Mouse (Mus musculus) brain, embryonic 18.5 days (tissue): ENCODE results near the gene Chn1.

Experiments used
- DNase-seq: peaks from one replicate; pipeline ENCODE4 v3.0.0-alpha.2; 2012; ENCODE audit warnings: low read depth, low spot score

Chn1 gene

DNA sequence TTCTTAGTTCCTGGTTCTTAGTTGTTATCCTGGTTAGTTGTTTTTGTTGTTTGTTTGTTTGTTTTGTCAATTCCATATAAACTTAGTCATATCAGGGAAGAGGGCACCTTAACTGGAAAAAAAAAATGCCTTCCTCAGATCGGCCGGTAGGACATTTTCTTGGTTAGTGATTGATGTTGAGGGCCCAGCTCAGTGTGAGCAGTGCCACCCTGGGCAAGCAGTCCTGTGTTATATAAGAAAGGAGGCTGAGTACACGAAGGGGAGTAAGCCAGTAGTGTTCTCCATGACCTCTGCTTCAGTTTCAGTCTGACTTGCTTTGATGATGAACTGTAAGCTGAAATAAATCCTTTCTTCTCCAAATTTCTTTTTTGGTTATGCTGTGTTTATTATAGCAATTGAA, 138.8 kb downstream of the Chn1 start:
- no peak for DNase-seq

- DNase-seq: no peak
Observed at GRCm38 (mm10) chr2:73631816-73632215, 143.3 kb downstream of the Chn1 start.

DNA sequence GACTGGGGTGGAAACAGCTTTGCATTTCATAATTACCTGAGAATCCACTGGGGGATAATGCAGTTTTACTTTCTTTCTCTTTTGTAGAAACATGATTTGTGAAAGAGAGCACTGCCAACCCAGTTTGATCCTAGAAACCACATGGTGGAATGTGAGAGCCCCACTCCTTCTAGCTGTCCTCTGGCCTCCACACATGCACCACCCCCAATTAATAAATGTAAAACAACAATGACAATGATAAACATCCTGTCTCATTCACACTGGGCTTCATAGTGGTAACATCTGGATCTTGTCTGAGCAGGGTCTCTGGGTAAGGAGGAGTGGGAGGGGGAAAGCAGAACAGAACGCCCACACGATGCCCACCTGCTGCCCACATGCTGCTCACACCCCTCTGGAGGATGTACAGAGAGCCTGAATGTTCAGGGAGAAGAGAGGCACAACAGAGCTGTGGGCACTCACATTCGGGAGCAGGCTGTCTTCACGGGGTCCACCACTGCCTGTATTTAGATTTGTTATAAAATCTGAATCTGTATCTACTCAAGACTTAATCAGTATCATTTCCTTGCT, 156.6 kb downstream of the Chn1 start:
- no peak for DNase-seq

DNA sequence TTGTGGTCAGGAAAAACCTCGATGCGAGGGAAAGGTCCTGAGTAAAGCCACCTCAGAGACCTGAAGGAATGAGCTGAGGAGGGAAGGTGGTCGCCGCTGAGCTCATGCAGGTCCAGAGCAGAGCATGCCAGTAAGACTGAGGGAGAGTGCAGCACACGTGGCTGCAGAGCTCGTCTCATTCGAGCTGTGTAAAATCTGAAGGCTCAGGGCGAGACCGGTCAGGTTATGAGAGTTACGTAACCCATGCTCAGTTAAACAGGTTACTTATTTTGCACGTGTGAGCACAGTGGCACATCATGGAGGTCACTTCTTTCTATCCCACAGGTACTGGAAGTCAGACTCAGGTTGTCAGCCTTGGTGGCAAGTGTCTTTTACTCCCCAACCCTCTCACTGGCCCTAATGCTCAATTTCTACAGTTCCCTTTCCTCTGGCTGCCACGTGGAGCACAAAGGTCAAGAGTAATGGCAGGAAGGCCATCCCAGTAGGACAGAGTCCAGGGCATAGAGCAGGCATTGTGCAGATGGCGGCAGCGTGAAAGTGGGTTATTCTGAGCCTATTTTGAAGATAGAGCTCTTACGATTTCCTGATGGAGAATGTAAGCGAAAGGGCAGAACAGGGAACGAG, 158.6 kb downstream of the Chn1 start:
- no peak for DNase-seq

DNA sequence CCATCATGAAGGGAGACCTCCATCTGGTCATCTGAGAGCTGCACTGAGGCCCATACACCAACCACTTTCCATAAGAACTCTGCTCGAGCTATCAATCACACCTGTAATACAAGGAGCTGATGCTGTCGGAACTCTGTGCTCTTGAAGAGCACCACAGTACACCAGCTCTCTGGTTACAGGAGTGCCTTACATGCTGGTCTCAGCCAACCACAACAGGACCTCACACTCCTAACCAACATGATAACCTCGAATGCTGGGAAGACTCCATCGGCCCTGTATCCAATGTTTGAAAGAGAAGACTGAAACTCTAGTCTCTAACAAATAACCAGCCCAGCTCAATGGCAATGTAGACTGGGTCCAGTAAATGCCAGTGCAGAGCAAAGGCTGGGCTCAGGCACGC, 159.7 kb downstream of the Chn1 start:
- DNase-seq: no peak

DNA sequence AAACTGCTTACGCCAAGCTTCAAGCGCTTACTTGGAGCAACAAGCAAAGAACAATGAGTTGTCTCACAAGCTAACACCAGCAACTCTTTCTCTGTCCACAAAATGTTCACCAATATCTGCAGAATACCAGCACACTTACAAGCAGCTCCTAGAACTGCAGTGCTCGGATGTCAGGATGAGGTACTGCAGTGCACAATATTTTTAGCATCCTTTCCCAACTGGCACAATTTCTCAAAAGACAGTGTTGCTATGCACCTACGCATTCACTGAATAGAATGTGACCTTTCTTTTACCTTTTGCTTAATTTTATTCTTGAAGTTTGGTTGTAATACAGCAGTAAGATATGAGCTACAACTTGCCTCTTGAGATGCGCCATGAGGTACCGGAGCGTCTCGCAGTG, 160.8 kb downstream of the Chn1 start:
- no peak for DNase-seq

GRCm38 (mm10) chr2:73612941-73613340, 162.2 kb downstream of the Chn1 start:
- DNase-seq: no peak

DNA sequence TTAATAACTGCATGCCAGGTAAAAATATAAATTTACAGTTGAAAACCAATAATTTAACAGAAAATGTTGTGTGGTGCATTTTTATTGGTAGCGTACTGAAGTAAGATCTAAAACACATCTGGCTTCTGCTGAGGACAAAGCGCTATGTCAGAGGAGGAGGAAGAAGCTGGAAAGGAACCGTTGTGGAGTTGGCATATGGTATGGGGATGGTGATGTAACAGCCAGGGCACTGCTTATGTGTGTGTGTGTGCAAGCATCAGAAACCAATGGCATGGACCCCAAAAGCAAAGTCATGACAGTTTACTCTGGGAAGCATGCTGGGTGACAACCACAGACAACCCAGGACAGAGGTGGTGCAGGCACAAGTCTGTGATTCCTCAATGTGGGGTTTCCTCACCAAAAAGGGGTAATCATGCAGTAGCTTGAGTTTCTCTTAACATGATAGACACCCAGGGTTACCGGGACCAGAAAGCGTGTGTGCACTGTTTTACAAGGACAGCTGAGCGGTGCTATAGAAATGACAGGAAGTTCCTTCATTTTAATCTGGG, 162.7 kb downstream of the Chn1 start:
- DNase-seq: no peak

DNA sequence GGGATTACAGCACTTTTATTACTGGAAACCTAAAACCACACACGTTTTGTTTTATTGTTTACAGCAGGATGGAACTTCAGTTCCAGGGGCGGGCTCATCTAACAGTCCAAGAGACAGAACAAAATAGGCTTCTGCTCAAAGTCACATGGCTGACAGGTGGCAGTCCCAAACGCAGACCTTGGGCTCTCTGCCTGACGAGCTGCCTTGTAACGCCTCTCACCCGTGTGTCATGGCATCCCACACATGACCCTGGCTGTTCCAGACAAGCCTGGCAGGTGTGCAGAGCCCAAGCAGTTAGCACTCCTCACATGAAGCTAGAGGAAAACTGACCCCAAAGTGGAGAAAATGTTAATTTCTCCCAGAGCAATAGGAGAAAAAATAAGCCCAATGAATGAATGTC, 163.3 kb downstream of the Chn1 start:
- DNase-seq: no peak

DNA sequence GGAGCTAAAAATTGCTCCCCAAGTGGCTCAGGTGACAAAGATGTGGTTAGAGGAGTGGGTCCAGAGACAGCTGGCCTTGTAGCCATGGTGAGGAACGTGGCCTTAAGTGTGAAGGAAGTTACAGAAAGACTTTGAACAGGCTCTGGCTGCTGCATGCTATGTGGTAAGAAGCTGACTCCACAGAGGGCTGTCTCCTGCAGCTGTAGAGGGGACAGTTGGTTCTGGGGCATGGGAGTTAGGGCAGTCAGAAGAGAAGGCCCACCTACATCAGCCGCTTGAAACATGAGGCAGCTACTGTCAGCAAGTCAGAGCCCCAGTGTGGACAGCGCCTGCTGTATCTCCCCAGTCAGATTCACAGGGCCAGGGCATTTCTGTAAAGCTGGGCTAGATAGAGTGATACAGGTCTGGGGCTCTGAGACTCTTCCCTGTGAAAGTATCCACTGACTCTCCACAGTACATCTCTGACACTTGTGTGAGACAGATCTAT, 165.4 kb downstream of the Chn1 start:
- no peak for DNase-seq

GRCm38 (mm10) chr2:73609067-73609723, 166.0 kb downstream of the Chn1 start:
- DNase-seq: no peak

- no peak for DNase-seq
Observed at GRCm38 (mm10) chr2:73608391-73608790, 166.8 kb downstream of the Chn1 start.

DNA sequence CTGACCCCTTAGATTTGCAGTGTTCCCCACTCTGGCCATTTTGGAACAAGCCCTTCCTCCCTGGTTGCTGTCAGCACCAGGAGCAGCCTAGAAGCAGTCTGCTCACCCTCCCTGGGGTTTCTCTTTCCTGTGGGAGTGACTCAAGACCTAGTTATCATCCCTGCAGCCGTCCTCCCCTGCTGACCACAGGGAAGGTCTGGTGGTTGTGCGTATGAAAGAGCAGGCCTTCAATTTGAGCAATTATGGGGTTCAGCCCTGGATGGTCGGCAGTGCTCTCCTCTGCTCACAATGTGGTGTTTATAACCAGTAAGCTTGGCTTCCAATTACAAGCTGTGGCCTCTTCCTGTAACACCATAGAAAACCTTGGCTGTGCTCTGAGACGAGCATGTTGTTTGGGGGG, 167.5 kb downstream of the Chn1 start:
- no peak for DNase-seq

DNA sequence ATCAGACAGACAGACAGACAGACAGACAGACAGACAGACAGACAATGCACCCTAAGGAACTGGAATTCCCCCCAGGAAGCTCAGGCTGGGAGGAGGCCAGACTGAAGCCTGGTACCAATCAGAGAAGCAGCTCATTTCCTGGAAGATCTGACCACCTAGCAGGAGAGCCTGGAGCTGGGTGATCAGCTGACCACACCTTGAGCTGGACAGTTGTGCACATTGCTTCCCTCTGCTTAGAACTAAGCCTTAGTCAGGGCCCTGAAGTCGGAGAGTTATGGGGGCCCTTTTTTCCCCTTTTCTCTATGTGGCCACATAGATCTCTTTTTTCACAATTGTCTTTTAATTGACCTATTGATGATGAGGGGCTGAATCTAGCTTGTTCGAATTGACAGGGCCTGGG, 168.0 kb downstream of the Chn1 start:
- no peak for DNase-seq

- DNase-seq: no peak
Observed at GRCm38 (mm10) chr2:73606616-73607015, 168.5 kb downstream of the Chn1 start.

GRCm38 (mm10) chr2:73605077-73605476, 170.1 kb downstream of the Chn1 start:
- peak; percentile 71 for DNase-seq

GRCm38 (mm10) chr2:73604579-73604978, 170.6 kb downstream of the Chn1 start:
- DNase-seq: no peak

- no peak for DNase-seq
Observed at GRCm38 (mm10) chr2:73600650-73601049, 174.5 kb downstream of the Chn1 start.

DNA sequence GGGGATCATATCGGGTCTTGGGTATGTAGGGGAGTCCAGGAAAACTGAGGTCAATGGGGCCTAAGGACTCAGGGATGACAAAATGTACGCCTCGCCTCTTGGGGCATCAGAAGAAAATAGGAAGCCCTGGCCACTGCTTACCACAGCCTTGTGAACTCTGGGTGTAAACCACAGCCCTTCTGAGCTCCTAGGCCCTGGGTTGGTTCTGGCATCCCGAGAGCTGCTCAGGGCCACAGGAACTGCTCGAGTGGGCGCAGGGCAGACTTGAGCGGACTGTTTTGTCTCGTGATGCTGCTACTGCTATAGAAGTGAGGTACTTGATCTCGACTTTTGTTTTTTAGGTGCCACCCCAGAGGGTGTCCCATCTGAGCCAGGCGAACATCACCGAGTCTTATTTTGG, 177.4 kb downstream of the Chn1 start:
- no peak for DNase-seq

DNA sequence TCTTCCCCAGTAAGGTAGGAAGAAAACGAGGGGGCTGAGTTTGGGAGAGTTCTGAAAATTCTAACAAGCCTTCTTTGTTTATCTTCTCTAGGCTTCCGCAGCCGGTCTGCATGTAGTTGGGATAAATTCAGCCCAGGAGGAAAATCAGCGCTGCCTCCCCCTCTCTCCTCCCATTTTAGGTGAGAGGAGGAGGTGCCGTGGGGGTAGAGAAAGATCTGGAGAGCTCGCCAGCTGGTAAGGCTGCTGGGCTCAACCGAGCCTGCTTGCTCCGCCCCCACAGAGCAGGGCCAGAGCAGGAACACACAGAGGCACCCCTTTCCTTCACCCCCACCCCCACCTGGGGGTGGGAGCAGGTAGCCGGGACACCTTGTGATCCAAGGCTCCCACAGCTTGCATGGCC, 178.4 kb downstream of the Chn1 start:
- DNase-seq: no peak

GRCm38 (mm10) chr2:73596326-73596725, 178.8 kb downstream of the Chn1 start:
- no peak for DNase-seq

DNA sequence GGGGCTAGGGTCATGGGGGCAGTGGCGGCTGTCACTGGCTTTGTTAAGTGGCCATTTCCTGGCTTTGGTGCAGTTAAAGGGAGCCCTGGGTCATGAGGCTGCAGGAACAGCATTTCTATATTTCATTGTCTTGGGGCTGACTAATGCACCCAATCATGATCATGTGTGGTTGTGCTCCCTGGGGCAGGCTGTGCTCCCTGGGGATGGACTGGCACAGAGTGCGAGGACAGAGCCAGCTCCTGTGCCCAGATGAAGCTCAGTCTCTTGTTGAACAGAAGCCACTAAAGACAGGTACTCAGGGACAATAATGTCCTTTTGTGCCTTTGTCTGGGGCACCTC, 182.1 kb downstream of the Chn1 start:
- no peak for DNase-seq
